Mouse (Mus musculus) gastrocnemius, adult 8-10 months (tissue): ENCODE measurements around the gene Col8a1. TPM values are rescaled to one million over a fixed set of nuclear protein-coding genes. Genes with fewer than 3 reads are reported as not detected.

Experiments
- DNase-seq, 2 experiments: peaks; one replicate each; pipeline ENCODE4 v3.0.0; 2022; ENCODE audit warnings: low spot score in 2 of 2
- total RNA-seq, 4 experiments: library from RNA; stranded (reverse); gene quantifications; 2 replicates each; pipeline ENCODE4 v1.2.4; 2022

Col8a1 gene
- total RNA-seq, result 1 to 10 TPM; 1.1 to 2.5 (median 1.8) TPM

DNA sequence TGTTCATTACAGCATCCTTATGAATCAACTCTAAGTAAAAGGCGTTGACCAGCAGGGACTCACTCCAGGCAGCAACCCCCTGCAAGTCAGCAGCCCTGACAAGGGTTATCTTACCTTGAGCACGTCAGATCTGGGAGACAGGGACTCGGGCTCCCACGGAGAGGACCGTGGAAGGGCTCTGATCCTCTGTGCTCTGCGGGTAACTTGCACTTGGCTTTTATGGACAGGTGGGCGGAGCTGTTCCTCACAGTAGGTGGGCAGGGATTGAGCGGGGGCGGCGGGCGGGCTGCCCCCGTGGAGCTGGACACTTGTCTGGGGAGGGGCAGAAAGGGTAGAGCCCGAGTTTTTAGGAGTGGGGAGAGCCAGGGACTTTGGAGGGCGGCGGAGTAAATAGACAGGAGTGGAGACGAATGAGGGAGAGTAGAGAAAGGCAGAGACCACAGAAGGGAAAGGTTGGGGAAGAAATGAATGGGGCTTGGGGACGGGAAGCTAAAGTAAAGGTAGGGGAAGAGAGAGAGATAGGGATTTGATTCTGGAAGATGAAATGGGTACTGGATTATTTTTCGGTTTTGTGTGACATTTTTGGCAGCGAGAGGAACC, at the start of gene Col8a1:
Gene Col8a1 (minus strand): TSS at position 212 of the 600 bp plus-strand sequence.
- DNase-seq, result peak in 1 of 2 experiments; percentile 5

DNA sequence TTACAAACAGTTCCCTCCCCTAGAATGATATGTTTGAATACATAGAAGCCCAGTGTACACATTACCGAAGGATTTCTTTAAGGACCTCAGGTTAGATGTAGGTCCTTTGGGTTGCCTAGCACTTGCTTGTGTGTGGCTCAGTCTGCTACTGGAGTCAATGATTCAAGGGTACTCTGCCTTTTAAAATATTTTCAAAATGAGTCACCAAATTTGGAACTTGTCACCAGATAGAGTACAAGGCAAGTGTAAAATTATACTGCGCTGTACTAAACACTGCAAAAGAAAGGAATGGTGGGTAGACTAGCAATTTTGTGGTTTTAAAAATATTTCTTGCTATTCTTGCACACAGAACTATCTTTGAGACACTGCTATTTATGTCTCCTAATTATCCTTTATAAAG, 47.3 kb upstream of the Col8a1 start:
- DNase-seq, result no peak

DNA sequence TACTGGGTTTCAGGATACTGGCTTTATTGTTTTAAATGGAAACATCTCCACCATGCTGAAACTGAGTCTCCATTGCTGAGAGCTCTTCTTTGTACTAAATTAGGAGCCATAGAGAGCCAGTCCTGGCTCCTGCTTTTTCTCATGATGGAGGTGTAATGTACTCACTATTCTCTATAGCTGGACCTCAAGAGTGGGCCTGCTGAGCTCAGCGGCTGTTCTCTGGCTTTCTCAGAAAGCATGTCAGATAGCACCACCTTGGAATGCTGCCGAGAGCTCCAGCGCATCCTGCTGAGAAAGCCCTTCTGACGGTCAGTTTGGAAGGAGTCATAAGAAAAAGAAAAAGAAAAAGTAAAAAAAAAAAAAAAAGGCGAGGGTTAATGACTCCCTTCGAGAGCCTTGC, 41.8 kb upstream of the Col8a1 start:
- DNase-seq, result no peak

DNA sequence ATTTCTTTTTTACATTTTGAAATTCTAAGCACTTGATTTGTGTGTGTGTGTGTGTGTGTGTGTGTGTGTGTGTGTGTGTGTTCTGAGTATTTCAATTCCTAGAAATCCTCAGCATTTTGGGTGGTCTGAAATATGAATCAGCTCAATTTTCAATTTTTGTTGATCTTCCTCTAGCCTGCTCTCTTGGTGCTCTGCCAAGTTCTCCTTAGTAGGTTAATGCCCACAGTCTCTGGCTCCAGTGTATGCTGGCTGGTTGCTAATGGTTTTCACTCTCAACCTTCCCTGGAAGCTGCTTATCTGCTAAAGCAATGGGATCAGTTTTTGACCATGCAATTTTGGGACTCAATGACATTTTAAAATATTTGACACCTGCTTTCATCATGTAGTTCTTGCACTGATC, 24.5 kb upstream of the Col8a1 start:
- no peak for DNase-seq

DNA sequence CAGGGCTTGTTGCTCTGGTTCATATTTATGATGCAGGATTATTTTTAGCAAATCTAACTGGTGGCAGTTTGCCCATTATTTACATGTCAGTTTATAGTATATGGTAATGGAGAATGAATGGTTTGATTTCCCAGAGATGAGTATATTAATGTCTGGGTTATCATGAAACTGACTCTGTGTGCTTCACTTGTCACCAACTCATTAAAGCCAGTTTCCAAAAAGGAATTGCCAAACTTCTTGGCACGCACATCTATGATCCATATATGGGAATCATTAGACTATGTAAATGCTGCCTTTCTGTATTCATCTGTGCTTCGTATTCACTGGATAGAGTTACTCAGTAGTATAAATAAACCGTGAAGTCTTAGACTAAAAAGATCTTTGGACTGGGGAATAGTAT, 11.1 kb upstream of the Col8a1 start:
- DNase-seq, result no peak

DNA sequence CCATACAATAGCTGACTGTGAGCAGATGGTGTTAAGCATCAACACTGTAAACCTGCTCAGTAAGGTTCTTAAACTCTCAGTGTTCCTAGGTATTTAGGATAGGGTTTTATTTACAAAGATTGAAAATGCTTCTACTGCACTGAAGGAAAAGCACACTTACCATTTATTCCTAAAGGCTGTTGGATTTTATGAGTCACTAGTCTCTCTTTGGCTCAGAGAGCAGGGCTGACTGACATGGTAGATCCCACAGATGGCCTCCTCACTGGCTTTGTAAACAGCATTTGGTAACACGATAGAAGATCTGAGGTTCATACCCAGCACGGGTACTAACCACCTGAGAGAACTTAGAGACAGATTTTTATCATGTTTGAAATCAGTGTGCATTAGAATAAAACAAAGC, 5.3 kb upstream of the Col8a1 start:
- no peak for DNase-seq

DNA sequence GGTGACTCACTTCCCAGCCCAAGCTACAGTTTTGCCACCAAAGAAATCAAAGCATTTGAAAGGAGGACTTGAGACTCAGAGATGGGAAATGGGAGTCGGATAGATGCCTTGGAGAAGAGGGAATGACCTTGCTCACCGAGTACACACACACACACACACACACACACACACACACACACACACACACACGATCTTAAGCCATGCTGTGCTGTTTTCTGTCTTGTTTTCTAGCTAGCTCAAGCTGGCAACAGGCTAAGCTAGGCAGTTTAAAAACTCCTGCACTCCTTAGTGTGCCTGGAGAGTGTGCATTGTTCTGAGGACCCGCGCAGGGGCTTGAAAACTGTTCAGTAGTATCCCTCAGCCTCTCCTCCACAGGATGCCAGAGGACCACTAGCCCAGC, 1.2 kb upstream of the Col8a1 start:
- no peak for DNase-seq

DNA sequence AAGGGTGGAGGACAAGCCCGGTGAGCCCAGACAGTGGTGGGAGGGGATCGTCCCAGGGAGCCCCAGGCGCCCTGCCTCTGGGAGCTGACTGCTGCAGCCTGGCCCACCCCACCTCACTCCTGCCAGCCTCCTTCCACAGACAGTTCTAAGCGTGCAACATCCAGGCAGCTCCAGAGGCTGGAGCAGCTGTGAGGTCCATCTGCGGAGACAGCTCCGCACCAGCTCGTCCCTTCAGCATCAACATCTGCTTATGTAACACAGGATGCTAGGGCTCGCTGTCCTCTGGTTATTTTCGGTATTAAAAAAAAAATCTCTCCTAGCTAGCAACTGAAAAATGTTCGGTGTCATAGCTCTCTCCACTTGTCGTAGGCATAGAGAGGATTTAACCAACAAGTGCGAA, 704 bp upstream of the Col8a1 start:
- DNase-seq, result peak in 1 of 2 experiments; percentile 23

DNA sequence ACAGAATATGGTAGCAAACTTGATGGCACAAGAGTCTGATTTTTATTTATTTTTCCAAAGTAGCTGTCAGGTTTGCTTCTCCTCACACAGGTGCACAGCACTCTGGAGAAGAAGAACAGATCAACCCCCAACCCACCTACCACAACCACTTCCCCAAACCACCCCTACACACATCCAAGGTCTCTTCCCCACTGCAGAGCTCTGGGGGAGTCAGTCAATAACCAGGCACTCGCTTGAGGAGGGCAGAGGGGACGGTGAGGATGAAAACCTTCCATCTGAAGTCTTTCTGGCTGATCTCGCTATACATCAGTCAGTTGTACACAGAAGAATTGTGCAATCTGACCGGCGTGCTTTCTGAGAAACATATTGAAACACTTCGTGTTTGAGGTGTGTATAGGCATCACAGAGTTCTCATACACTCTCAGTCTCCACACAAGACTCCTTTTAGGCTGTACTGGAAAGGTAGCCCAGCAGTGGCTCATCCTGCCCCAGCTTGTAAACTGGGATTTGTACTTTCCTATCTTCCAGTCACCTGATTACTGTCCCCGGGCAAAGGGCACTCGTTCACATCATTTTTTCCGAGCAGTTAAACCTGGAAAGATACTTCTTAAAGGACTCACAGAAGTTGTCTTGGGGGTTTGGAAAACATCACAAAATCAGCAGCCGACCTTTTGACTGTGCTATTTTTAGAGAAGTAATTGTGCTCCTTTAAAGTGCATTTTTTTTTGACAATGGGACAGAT, 827 bp downstream of the Col8a1 start:
- DNase-seq, result no peak

DNA sequence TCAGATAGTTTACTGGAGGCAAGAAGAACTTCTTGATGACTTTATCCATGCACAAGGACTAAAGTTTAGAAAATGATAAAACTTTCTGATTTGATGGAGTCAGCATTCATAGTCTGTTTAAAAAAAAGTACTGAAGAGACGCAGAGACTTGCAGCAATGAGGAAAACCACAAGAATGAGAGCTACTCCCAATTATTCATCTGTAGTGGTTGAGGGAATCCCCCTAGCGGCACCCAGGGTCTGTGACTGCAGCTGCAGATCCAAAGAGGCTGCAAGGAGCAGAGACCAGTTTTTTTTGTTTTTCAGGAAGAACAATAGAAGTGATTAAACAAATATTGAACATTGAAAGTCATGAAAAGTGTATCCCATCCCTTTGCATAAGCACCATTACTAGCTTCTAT, 4.0 kb downstream of the Col8a1 start:
- no peak for DNase-seq

DNA sequence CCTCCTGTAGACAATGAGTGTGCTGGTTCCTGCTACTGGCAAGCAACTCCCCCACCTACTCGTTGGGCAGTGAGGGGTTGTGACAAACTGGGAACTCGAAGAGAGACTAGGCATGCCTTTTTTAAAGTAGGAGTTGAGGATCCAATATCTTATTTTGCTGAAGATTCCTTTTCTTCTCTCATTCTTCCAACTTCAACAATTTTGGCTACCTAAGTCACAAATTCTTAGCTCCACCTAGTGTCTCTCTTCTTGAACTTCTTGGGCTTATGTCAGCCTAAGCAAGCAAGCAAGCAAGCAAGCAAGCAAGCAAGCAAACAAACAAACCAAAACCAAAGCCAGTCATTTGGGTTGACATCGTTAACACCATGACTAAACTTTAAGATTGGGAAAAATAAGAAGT, 6.4 kb downstream of the Col8a1 start:
- DNase-seq, result no peak

DNA sequence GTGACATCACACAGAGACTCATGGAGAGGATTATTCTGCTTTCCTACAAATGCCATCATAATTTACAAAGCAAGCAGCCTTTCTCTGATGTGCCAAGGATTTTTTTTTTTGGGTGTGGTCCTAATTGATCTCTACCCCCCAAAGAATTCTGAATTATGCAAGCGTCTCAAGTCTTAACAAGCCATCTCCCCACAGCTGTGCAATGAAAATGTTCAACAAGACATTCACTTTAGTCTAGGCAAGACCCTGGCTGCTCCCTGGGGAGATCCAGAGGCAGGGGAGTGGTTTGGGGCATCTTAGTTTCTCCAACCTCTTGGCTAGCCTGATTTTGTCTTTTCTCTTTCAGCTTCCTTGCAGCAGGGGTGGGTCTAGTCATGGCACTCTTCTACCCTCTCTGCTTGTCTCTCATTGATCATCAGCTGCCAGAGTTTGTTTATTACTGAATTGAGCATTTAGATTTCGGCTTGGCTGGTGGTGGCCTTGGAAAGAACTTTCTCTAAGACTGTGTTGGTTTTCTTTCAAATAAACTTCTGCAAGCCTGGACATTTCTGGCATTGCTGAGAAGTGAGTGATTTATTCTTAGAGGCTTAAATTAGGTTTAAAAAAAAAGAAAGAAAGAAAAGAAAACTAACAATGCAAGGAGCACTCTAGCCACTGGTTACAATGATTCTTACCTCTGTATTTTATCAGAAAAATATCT, 7.0 kb downstream of the Col8a1 start:
- DNase-seq, result peak in 1 of 2 experiments; percentile 20

DNA sequence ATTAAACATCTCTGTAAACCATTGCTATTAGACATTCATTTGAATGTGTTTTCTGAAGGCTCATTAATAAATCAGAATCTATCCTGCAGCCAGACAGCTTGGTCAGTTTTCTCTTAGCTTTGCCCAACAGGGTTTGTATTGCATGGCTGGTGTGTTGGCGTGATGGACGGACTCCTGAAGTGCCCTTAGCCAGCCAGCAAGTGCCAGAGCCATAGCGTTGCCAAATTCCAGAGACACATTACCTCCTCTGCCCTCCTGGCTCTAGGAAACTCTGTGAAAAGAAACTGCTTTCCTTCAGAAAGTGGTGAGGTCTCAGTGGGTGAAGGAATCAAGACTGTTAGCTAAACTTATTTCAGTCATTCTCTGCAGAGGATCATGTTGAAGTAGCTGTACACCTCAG, 14.4 kb downstream of the Col8a1 start:
- no peak for DNase-seq

DNA sequence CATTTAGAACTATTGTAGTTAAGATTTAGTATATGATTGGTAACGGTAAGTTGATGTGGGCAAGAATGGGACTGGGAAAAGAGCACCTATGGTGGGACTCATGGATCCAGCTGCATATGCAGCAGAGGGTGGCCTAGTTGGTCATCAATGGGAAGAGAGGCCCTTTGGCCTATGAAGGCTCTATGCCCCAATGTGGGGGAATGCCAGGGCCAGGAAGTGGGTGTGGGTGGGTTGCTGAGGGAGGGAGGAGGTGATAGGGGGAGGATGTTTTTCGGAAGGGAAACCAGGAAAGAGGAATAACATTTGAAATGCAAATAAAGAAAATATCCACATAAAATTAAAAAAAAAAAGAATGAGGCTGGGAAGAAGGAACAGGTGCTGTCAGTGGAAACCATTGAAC, 19.6 kb downstream of the Col8a1 start:
- DNase-seq, result no peak

DNA sequence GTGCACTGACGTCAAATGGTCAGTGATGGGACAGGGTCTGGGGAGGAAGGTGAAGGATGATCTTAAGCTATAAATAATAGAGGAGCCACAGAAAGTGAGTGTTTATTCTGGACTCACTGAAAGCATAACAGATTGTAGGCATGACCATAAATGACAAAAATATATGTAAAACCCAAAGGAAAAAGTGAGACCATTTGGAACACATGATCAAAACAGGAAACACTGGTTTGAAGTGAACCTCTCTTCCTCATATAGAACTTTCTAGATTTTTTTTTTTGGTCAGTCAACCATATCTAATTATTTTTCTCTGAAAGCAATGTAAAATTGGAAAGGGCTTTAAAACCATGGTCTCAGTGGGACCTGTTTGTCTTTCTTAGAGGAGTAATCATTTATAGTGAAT, 21.0 kb downstream of the Col8a1 start:
- DNase-seq, result no peak

DNA sequence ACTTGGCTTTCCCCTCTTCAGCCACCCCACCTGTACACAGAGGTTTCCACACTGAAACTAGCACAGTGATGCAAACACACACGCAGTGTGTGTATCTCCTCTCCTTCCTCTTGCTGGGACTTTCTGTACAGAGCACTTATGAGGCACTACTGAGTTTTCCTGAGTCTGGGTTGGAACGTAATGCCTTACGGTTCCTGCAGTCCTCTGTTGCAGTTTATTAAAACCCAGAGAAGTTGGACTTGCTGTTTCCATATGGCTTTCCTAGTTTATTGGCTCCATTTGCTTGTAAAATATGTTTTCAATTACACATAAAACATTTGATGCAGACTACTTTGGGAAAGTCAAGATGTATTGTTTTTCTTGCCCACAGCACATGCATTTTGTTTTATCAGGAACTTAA, 21.4 kb downstream of the Col8a1 start:
- no peak for DNase-seq

DNA sequence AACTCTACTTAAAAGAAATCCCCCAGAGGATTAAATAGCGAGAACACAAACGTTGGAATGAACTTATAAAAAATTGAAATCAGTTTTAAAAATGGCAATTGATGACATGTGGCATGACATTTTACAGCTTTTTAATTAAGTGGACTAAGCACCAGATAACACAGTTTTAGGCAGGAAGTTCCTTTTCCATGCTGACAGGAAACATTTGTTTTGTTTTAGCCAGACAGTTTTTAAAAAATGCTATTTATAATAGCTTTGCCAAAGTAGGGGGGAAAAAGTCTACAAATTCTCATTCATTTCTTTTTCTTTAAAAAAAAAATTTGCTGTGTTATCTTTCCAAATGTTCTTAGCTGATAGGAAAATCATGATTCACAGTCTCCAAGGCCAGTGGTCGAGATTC, 29.6 kb downstream of the Col8a1 start:
- no peak for DNase-seq

DNA sequence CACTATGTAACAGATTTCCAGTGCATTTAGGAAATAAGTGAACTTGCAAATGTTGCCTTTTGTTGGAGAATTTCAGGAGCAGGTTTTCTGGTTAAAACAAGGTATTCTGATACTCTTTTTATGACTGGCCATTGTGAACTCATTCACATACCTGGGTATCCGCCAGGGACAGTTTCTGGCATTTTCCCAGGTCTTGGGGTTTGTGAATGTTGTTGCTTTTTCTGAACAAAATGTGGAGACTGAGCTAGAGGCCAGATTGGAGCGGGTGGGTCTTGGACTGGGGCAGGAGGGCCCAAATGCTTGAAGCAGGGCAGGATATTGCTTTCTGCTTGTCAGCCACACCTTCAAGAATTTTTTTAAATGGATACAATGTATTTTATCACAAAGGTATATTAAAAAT, 35.6 kb downstream of the Col8a1 start:
- no peak for DNase-seq

DNA sequence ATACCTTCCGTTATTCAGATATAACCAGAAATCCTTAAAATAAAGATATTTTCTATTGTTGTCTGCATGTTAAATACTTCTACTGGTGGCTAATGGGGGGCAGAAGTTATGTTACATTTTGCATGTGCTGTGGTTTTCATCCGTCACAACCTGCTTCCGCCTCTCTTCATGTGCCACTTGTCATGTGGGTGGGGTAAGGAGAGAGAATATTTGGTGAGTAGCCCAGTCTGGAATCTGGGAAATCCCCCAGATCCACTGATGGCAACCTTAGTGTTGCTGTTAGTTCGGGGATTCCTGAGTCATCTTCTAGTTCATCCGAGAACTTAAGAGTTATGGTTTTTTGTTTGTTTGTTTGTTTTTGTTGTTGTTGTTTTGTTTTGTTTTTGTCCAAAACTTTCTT, 55.8 kb downstream of the Col8a1 start:
- no peak for DNase-seq

DNA sequence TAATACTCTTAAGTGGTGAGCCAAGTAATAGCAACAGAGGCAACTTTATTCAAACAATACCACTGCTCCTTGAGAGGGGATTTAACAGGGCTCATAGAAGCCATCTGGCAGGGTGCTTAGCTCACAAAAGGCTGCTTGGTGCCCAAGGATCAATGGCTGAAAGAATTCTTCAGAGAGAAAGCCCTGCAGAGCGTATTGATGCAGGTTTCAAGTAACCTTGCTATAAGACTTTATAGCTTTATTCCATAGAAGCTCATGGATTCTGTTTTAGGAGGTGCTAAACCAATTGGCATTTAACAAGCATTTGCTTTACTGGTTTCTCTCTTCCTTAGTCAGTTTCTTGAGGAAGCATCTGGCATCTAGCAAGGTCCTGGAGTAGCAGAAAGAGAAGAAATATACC, 59.8 kb downstream of the Col8a1 start:
- DNase-seq, result no peak

DNA sequence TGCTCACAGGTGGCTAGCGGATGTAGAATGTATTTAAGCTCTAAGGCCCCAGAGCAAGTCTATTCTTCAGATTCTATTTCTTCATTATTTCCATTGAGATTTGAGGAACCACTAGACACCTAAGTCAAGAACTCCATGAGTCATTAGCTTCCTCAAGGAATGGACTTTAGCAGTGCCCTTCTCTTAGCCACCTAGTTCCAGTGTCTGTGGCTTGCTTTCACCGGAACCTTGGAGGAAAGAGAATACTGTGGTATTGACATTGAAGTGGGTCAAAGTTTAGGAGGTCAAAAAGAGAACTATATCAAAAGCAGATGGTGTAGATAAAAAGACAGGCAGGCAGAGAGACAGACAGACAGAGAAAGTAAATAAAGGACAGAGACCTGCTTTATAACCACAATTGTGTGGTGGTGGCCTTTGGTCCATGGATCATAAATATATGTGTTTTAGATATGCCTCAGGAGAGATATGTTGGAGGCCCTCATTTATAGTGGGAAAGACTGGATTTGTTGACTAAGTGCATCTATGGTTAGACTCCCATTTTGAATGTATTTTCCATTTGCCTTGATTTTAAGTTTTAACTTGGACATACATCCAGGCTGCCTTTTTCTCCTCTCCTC, 60.5 kb downstream of the Col8a1 start:
- no peak for DNase-seq

DNA sequence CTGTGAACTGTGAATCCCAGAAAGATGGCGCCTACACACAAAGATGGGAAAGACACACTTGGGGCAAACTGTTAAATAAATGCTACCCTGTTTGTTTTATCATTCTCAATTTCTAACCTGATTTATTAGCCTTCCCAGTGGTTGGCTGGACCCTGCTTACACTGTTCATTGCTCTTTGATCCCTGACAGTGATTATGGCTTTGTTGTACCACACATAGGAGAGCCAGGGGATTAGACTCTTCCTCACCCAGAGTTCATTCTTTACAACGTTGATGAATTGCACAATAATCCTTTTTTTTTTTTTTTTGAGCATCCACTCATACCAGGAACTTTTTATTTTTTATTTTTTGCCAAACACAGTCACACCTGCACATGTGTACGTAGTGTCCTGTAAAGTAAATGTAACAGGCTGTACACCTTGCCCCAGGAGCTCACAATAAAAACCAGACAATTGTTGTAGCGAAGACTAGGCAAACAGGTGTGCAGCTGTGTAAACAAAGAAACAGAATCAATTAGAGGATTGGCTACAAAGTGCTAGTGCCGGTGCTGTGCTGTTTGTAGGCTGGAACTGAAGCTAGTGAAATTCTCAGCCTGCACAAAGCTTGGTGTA, 68.6 kb downstream of the Col8a1 start:
- no peak for DNase-seq
